Mouse (Mus musculus) c-Kit-negative CD71-positive TER-119-positive erythroid progenitor cells, embryonic 14.5 days (primary cell): Measurements from ENCODE around the gene Lifr.

Source experiments
- DNase-seq: peaks from one replicate; pipeline ENCODE4 v3.0.0-alpha.2; 2013; ENCODE audit warnings: low read depth, low spot score

Lifr gene

GRCm38 (mm10) chr15:7090211-7090765 is at the start of gene Lifr:
TSS of gene Lifr (plus strand) at chr15:7090614.
- no peak for DNase-seq

GRCm38 (mm10) chr15:7044081-7044749 is 46.2 kb upstream of the Lifr start:
- DNase-seq: no peak

GRCm38 (mm10) chr15:7045056-7045455 is 45.4 kb upstream of the Lifr start:
- DNase-seq: no peak

- DNase-seq: no peak
Measured at GRCm38 (mm10) chr15:7047931-7048330, 42.5 kb upstream of the Lifr start.

- no peak for DNase-seq
Measured at GRCm38 (mm10) chr15:7048916-7049315, 41.5 kb upstream of the Lifr start.

- no peak for DNase-seq
Measured at GRCm38 (mm10) chr15:7051666-7052065, 38.7 kb upstream of the Lifr start.

- DNase-seq: no peak
Measured at GRCm38 (mm10) chr15:7052117-7052516, 38.3 kb upstream of the Lifr start.

- DNase-seq: no peak
Measured at GRCm38 (mm10) chr15:7056851-7057250, 33.6 kb upstream of the Lifr start.

- DNase-seq: no peak
Measured at GRCm38 (mm10) chr15:7060522-7060921, 29.9 kb upstream of the Lifr start.

GRCm38 (mm10) chr15:7061995-7062697 is 28.3 kb upstream of the Lifr start:
- no peak for DNase-seq

GRCm38 (mm10) chr15:7062698-7063009 is 27.8 kb upstream of the Lifr start:
- no peak for DNase-seq

- no peak for DNase-seq
Measured at GRCm38 (mm10) chr15:7063521-7064240, 26.7 kb upstream of the Lifr start.

GRCm38 (mm10) chr15:7064992-7065523 is 25.4 kb upstream of the Lifr start:
- DNase-seq: no peak

GRCm38 (mm10) chr15:7065624-7066023 is 24.8 kb upstream of the Lifr start:
- DNase-seq: no peak

- DNase-seq: no peak
Measured at GRCm38 (mm10) chr15:7066752-7067151, 23.7 kb upstream of the Lifr start.

GRCm38 (mm10) chr15:7069374-7069773 is 21.0 kb upstream of the Lifr start:
- DNase-seq: no peak

GRCm38 (mm10) chr15:7070199-7070794 is 20.1 kb upstream of the Lifr start:
- no peak for DNase-seq

GRCm38 (mm10) chr15:7073269-7073668 is 17.1 kb upstream of the Lifr start:
- DNase-seq: no peak

- no peak for DNase-seq
Measured at GRCm38 (mm10) chr15:7075185-7075584, 15.2 kb upstream of the Lifr start.

GRCm38 (mm10) chr15:7078356-7078755 is 12.1 kb upstream of the Lifr start:
- DNase-seq: no peak

GRCm38 (mm10) chr15:7079631-7080337 is 10.6 kb upstream of the Lifr start:
- no peak for DNase-seq
